ENCODE assay signal across 8 mouse cellular contexts in the genomic region with DNA sequence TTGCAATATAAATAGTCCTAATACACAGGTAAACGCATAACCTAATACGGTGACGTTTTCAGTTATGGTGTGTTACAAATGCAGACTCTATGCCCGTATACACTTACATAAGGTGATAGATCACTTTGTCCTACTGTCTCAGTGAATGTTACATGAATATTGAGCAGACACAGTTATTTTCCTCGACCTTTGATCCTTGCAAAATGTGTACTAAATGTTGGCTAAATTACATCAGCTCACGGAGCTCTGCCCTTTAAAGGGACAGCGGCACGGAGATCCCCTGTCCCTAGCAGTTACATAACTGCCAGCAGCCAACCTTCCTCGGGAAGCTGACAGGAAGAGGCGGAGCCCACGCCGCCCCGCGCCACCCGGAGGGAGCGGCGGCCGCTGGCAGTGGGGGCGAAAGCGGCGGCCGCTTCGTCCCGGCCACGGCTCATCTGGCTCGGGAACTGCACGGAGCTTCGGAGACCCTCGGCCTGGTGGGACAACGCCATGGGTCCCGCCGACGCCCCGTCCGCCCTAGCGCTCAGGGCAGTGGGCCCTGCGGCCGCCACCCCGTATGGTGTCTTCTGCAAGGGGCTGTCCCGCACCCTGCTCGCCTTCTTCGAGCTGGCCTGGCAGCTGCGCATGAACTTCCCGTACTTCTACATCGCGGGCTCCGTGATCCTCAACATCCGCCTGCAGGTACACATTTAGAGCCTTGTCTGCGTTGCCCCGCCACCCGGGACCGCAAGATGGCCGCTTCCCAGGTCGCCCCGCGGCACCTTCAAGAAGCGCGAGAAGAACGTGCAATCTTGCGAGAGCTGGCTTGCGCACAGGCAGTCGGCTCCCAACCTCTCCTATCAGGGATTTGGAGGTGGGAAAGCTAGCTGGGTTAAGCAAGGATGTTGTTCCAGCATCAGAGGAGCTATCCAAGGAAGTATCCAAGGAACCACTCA. TPM values are rescaled to one million over a fixed set of nuclear protein-coding genes. Genes with fewer than 3 reads are reported as not detected.
DNase-seq lines count a peak whose midpoint lies in the region; ATAC-seq lines count a peak whose summit lies in the region.

No protein-coding gene starts in this region.

- H3K9ac ChIP-seq in hindbrain, embryonic 11.5 days (ENCODE audit: low read depth, low read length), result peak overlapping the region; percentile 94

- peak; percentile 98 for ATAC-seq in hindbrain, embryonic 11.5 days (ENCODE audit: low FRiP score)

- WGBS in hindbrain, embryonic 11.5 days, result 3% methylated on average over 54 of the region's 62 CpGs

- peak overlapping the region; percentile 41 for H3K4me2 ChIP-seq in hindbrain, embryonic 11.5 days (replicated peaks; ENCODE audit: low read depth, low read length)

- DNase-seq in Muller cell, postnatal 12 days (ENCODE audit: inconsistent ontology term), result peak; percentile 89
- peak; percentile 94 for DNase-seq in cerebellum, adult 9-11 months
- DNase-seq in frontal cortex, adult 2 months (ENCODE audit: extremely low spot score in 1 of 2, low spot score in 1 of 2), result peak; percentile 87 to 91
- peak; percentile 88 for DNase-seq in hindbrain, embryonic 11.5 days (ENCODE audit: low spot score)
- peak; percentile 92 for DNase-seq in layer of hippocampus, postnatal 10 days (ENCODE audit: low spot score in 2 of 2)
- peak; percentile 95 for DNase-seq in lung, postnatal 10 days
- DNase-seq in ovary, postnatal 36 days (ENCODE audit: low spot score), result peak; percentile 85
- DNase-seq in thymus, postnatal 25 days, result peak; percentile 74

- peak overlapping the region; percentile 98 for H3K27ac ChIP-seq in hindbrain, embryonic 11.5 days (ENCODE audit: low read depth, low read length)

- H3K9me3 ChIP-seq in hindbrain, embryonic 11.5 days (ENCODE audit: control insufficient read depth, low read length), result no peaks in the 10 kb centered on the region

- no peaks in the 10 kb centered on the region for H3K4me1 ChIP-seq in hindbrain, embryonic 11.5 days (replicated peaks; ENCODE audit: control insufficient read depth, insufficient read depth, low read length)

- H3K36me3 ChIP-seq in hindbrain, embryonic 11.5 days (ENCODE audit: control insufficient read depth, insufficient read depth, low read length), result no peaks in the 10 kb centered on the region

- peak overlapping the region; percentile 84 for H3K4me3 ChIP-seq in hindbrain, embryonic 11.5 days (ENCODE audit: low read depth, low read length)

- H3K27me3 ChIP-seq in hindbrain, embryonic 11.5 days (ENCODE audit: control insufficient read depth, insufficient read depth, low read length), result no peaks in the 10 kb centered on the region

RNA-seq across cellular contexts. Expression of gene Smim10l1, which starts 0.5 kb away (rescaled TPM):
- polyA plus RNA-seq in frontal cortex, adult 2 months (2012; rRNA removed), result 71.0 and 85.9 TPM in 2 replicates
- 77.3 and 92.5 TPM in 2 replicates for polyA plus RNA-seq in hindbrain, embryonic 11.5 days (2014; fragmentation: Nextera tagmentation; extraction: Ambion mirVana)
- total RNA-seq in layer of hippocampus, postnatal 10 days (2021), result 10 to 100 TPM; 60.8 to 63.8 TPM

RNA-seq across cellular contexts. Expression of gene Tas2r140, which starts 49.6 kb away (rescaled TPM):
- polyA plus RNA-seq in frontal cortex, adult 2 months (2012; rRNA removed), result not detected in 2 replicates
- not detected in 2 replicates for polyA plus RNA-seq in hindbrain, embryonic 11.5 days (2014; fragmentation: Nextera tagmentation; extraction: Ambion mirVana)
- total RNA-seq in layer of hippocampus, postnatal 10 days (2021), result not detected

Comparison
In these comparisons a context has a peak if more than half of its experiments do, and no peak if none do; other contexts are left out.
1. Peak in every context shown above with its lines: DNase-seq, ATAC-seq, H3K4me3 ChIP-seq and H3K27ac ChIP-seq.